Mouse (Mus musculus) MEL (cell line): ENCODE results near the gene Fbh1. TPM values are rescaled to one million over a fixed set of nuclear protein-coding genes. Genes with fewer than 3 reads are reported as not detected.

Experiments
- DNase-seq: peaks from one replicate; pipeline ENCODE4 v3.0.0; 2011; ENCODE audit warnings: low read depth, low spot score
- H3K27ac ChIP-seq: 2 replicates; pipeline ENCODE4 v1.5.1; 2012; ENCODE audit warnings: low read depth, mild to moderate bottlenecking, control low read depth, low read length, moderate library complexity; ENCODE audit not compliant: control insufficient read depth
- H3K27me3 ChIP-seq, 2 experiments: fragments of 150-350 bp in 1 of 2; sonication (generic) in 1 of 2; 2 replicates each; pipeline ENCODE4 v1.6.1; 2012; ENCODE audit warnings: low read length in 2 of 2, mild to moderate bottlenecking in 2 of 2, improper control_type of control experiment in 1 of 2, moderate library complexity in 1 of 2; ENCODE audit not compliant: insufficient read depth in 2 of 2, control insufficient read depth in 1 of 2
- H3K36me3 ChIP-seq, 2 experiments: 2 replicates each; pipeline ENCODE4 v1.6.1; 2012 to 2014; ENCODE audit warnings: low read length in 2 of 2, improper control_type of control experiment in 1 of 2, inconsistent platforms in 1 of 2, mild to moderate bottlenecking in 1 of 2; ENCODE audit not compliant: insufficient read depth in 2 of 2, control insufficient read depth in 1 of 2
- H3K4me1 ChIP-seq, 2 experiments: fragments of 150-350 bp in 1 of 2; sonication (generic) in 1 of 2; 2 replicates each; pipeline ENCODE4 v1.6.1; 2012; ENCODE audit warnings: low read length in 2 of 2, improper control_type of control experiment in 1 of 2, mild to moderate bottlenecking in 1 of 2; ENCODE audit not compliant: insufficient read depth in 2 of 2, control insufficient read depth in 1 of 2
- H3K4me3 ChIP-seq, 2 experiments: fragments of 150-350 bp in 1 of 2; sonication (generic) in 1 of 2; 2 replicates each; pipeline ENCODE4 v1.5.1; 2012; ENCODE audit warnings: low read depth in 2 of 2, low read length in 2 of 2, mild to moderate bottlenecking in 2 of 2, moderate library complexity in 2 of 2, control low read depth in 1 of 2, improper control_type of control experiment in 1 of 2; ENCODE audit not compliant: control insufficient read depth in 1 of 2, insufficient read depth in 1 of 2
- H3K79me2 ChIP-seq: 2 replicates; pipeline ENCODE4 v1.6.1; 2012; ENCODE audit warnings: mild to moderate bottlenecking, low read length, moderate library complexity; ENCODE audit not compliant: control insufficient read depth, poor library complexity, insufficient read depth
- H3K9ac ChIP-seq: 2 replicates; pipeline ENCODE4 v1.6.1; 2012; ENCODE audit warnings: low read depth, mild to moderate bottlenecking, control low read depth, low read length, moderate library complexity; ENCODE audit not compliant: control insufficient read depth, poor library complexity, severe bottlenecking
- H3K9me3 ChIP-seq: fragments of 150-350 bp; sonication (generic); replicated peaks from 2 replicates; pipeline ENCODE4 v1.6.1; 2012; ENCODE audit warnings: mild to moderate bottlenecking, low read length, improper control_type of control experiment, moderate library complexity; ENCODE audit not compliant: insufficient read depth
- BHLHE40 ChIP-seq: IDR thresholded peaks from 2 replicates; pipeline ENCODE4 v1.6.1; 2012; ENCODE audit warnings: low read depth, mild to moderate bottlenecking, inconsistent platforms, low read length, improper control_type of control experiment, borderline replicate concordance
- CHD1 ChIP-seq: IDR thresholded peaks from 2 replicates; pipeline ENCODE4 v1.6.1; 2012; ENCODE audit warnings: low read depth, mild to moderate bottlenecking, inconsistent platforms, low read length, improper control_type of control experiment
- CHD2 ChIP-seq: IDR thresholded peaks from 2 replicates; pipeline ENCODE4 v1.6.1; 2011; ENCODE audit warnings: low read length, improper control_type of control experiment
- CTCF ChIP-seq, 3 experiments: IDR thresholded peaks in 2 of 3; conservative IDR thresholded peaks in 1 of 3; 2 replicates each; pipeline ENCODE4 v1.5.1; 2011 to 2012; ENCODE audit warnings: low read length in 3 of 3, low read depth in 2 of 3, mild to moderate bottlenecking in 2 of 3, improper control_type of control experiment in 1 of 3, inconsistent platforms in 1 of 3, mixed read lengths in 1 of 3, moderate library complexity in 1 of 3; ENCODE audit not compliant: control insufficient read depth in 1 of 3, insufficient read depth in 1 of 3, poor library complexity in 1 of 3, severe bottlenecking in 1 of 3
- E2F4 ChIP-seq: IDR thresholded peaks from 2 replicates; pipeline ENCODE4 v1.6.1; 2011; ENCODE audit warnings: low read depth, low read length, improper control_type of control experiment, borderline replicate concordance
- ELF1 ChIP-seq: IDR thresholded peaks from 2 replicates; pipeline ENCODE4 v1.6.1; 2014; ENCODE audit warnings: low read depth, mild to moderate bottlenecking, inconsistent platforms, low read length, improper control_type of control experiment, moderate library complexity
- ETS1 ChIP-seq: IDR thresholded peaks from 2 replicates; pipeline ENCODE4 v1.6.1; 2012; ENCODE audit warnings: low read depth, mild to moderate bottlenecking, inconsistent platforms, low read length, improper control_type of control experiment, moderate library complexity
- GATA1 ChIP-seq: IDR thresholded peaks from 2 replicates; pipeline ENCODE4 v1.6.1; 2011; ENCODE audit warnings: low read depth, low read length, improper control_type of control experiment
- HCFC1 ChIP-seq: IDR thresholded peaks from 2 replicates; pipeline ENCODE4 v1.6.1; 2012; ENCODE audit warnings: low read depth, mild to moderate bottlenecking, inconsistent platforms, low read length, improper control_type of control experiment, moderate library complexity
- JUND ChIP-seq: IDR thresholded peaks from 2 replicates; pipeline ENCODE4 v1.6.1; 2011; ENCODE audit warnings: low read depth, mild to moderate bottlenecking, improper control_type of control experiment, low read length
- KAT2A ChIP-seq: conservative IDR thresholded peaks from 2 replicates; pipeline ENCODE4 v1.6.1; 2012; ENCODE audit warnings: low read depth, low read length, improper control_type of control experiment, inconsistent platforms
- MAFK ChIP-seq: IDR thresholded peaks from 2 replicates; pipeline ENCODE4 v1.6.1; 2011; ENCODE audit warnings: low read depth, mild to moderate bottlenecking, low read length, improper control_type of control experiment, borderline replicate concordance
- MAZ ChIP-seq: IDR thresholded peaks from 2 replicates; pipeline ENCODE4 v1.6.1; 2012; ENCODE audit warnings: low read depth, mild to moderate bottlenecking, inconsistent platforms, low read length, improper control_type of control experiment
- MEF2A ChIP-seq: IDR thresholded peaks from 2 replicates; pipeline ENCODE4 v1.6.1; 2014; ENCODE audit warnings: low read depth, mild to moderate bottlenecking, inconsistent platforms, low read length, improper control_type of control experiment; ENCODE audit not compliant: poor library complexity, insufficient replicate concordance, severe bottlenecking; ENCODE audit errors: extremely low read depth
- MYB ChIP-seq: IDR thresholded peaks from 2 replicates; pipeline ENCODE4 v1.6.1; 2011; ENCODE audit warnings: mild to moderate bottlenecking, low read depth, low read length, improper control_type of control experiment
- MYC ChIP-seq: IDR thresholded peaks from 2 replicates; pipeline ENCODE4 v1.6.1; 2011; ENCODE audit warnings: low read depth, mild to moderate bottlenecking, low read length, improper control_type of control experiment, moderate library complexity
- POLR2A ChIP-seq, 2 experiments: IDR thresholded peaks; 2 replicates each; pipeline ENCODE4 v1.6.1; 2011 to 2012; ENCODE audit warnings: low read length in 2 of 2, mild to moderate bottlenecking in 2 of 2, control low read depth in 1 of 2, improper control_type of control experiment in 1 of 2, low read depth in 1 of 2, moderate library complexity in 1 of 2; ENCODE audit not compliant: control insufficient read depth in 1 of 2, insufficient read depth in 1 of 2, poor library complexity in 1 of 2
- POLR2AphosphoS2 ChIP-seq: IDR thresholded peaks from 2 replicates; pipeline ENCODE4 v1.6.1; 2011; ENCODE audit warnings: low read length, improper control_type of control experiment
- RCOR1 ChIP-seq: IDR thresholded peaks from 2 replicates; pipeline ENCODE4 v1.6.1; 2012; ENCODE audit warnings: low read depth, mild to moderate bottlenecking, inconsistent platforms, low read length, improper control_type of control experiment
- SIN3A ChIP-seq: IDR thresholded peaks from 2 replicates; pipeline ENCODE4 v1.6.1; 2012; ENCODE audit warnings: low read length, improper control_type of control experiment, inconsistent platforms
- SMC3 ChIP-seq: IDR thresholded peaks from 2 replicates; pipeline ENCODE4 v1.6.1; 2011; ENCODE audit warnings: low read depth, low read length, improper control_type of control experiment
- TBP ChIP-seq: IDR thresholded peaks from 2 replicates; pipeline ENCODE4 v1.8.0; 2011; ENCODE audit warnings: low read depth, low read length, improper control_type of control experiment
- USF1 ChIP-seq: IDR thresholded peaks from 2 replicates; pipeline ENCODE4 v1.6.1; 2014; ENCODE audit warnings: low read depth, mild to moderate bottlenecking, inconsistent platforms, low read length, improper control_type of control experiment, moderate library complexity
- USF2 ChIP-seq, 2 experiments: IDR thresholded peaks; 2 replicates each; pipeline ENCODE4 v1.6.1; 2011 to 2012; ENCODE audit warnings: improper control_type of control experiment in 2 of 2, low read length in 2 of 2, borderline replicate concordance in 1 of 2, inconsistent platforms in 1 of 2, low read depth in 1 of 2, mild to moderate bottlenecking in 1 of 2; ENCODE audit not compliant: insufficient read depth in 1 of 2
- ZC3H11A ChIP-seq: IDR thresholded peaks from 2 replicates; pipeline ENCODE4 v1.6.1; 2012; ENCODE audit warnings: low read depth, mild to moderate bottlenecking, inconsistent platforms, low read length, improper control_type of control experiment
- ZKSCAN1 ChIP-seq: IDR thresholded peaks from 2 replicates; pipeline ENCODE4 v1.6.1; 2012; ENCODE audit warnings: low read depth, mild to moderate bottlenecking, inconsistent platforms, low read length, improper control_type of control experiment, moderate library complexity
- ZMIZ1 ChIP-seq: IDR thresholded peaks from 2 replicates; pipeline ENCODE4 v1.6.1; 2012; ENCODE audit warnings: low read depth, mild to moderate bottlenecking, inconsistent platforms, low read length, improper control_type of control experiment, moderate library complexity
- ZNF384 ChIP-seq: IDR thresholded peaks from 2 replicates; pipeline ENCODE4 v1.6.1; 2012; ENCODE audit warnings: low read depth, mild to moderate bottlenecking, inconsistent platforms, low read length, improper control_type of control experiment
- polyA plus RNA-seq, 2 experiments: library from polyadenylated mRNA; stranded (reverse) in 1 of 2; unstranded in 1 of 2; fragments of >175 nt in 1 of 2; fragments of >200 nt in 1 of 2; gene quantifications; 2 replicates each; pipeline versions ENCODE4 v1.2.1 to v1.2.4; 2012; ENCODE audit warnings: low replicate concordance in 2 of 2, low read depth in 1 of 2; ENCODE audit not compliant: insufficient read length in 2 of 2, insufficient read depth in 1 of 2, missing spikeins in 1 of 2
- total RNA-seq: library from RNA; depleted of rRNA; stranded (reverse); fragments of 300-350 nt; gene quantifications from 2 replicates; pipeline ENCODE4 v1.2.3, GENCODE M21; 2012

Gene Fbh1
- total and polyA plus RNA-seq, 3 experiments = 34.9 to 44.9 TPM; not detected in 1

- TF ChIP-seq HCFC1 = no peak
- no peak for TF ChIP-seq RCOR1
- TF ChIP-seq KAT2A = no peak
- no peak for TF ChIP-seq MYB
- TF ChIP-seq ELF1 = no peak
- no peak for TF ChIP-seq SMC3
- no peak for TF ChIP-seq MAFK
- TF ChIP-seq TBP = no peak
- TF ChIP-seq JUND = no peak
- no peak for TF ChIP-seq MYC
- no peak for TF ChIP-seq ZNF384
- TF ChIP-seq E2F4 = no peak
- TF ChIP-seq ZKSCAN1 = no peak
- no peak for TF ChIP-seq USF1
- no peak for TF ChIP-seq MEF2A
- no peak for TF ChIP-seq GATA1
- no peak for TF ChIP-seq ZMIZ1
- no peak for TF ChIP-seq ZC3H11A
- TF ChIP-seq BHLHE40 = no peak
- no peaks in the 10 kb centered on the region for H3K9me3 ChIP-seq
- H3K36me3 ChIP-seq = peaks cover 2 to 8% of the 10 kb centered on the region in 2 experiments; a peak in 3 of 4 replicates
- H3K27ac ChIP-seq = no peak overlapping the region
- H3K79me2 ChIP-seq = no peaks in the 10 kb centered on the region
- DNase-seq = no peak
- H3K4me3 ChIP-seq = no peak overlapping the region
- no peaks in the 10 kb centered on the region for H3K4me1 ChIP-seq
- H3K27me3 ChIP-seq = no peaks in the 10 kb centered on the region
- no peak overlapping the region for H3K9ac ChIP-seq
Observed at GRCm38 (mm10) chr2:11762541-11762940, 14.8 kb downstream of the Fbh1 start.

- Histone ChIP-seq H3K27ac (no peak overlapping the region), H3K9me3 (no peaks in the 10 kb centered on the region), H3K79me2 (no peaks in the 10 kb centered on the region), H3K4me1 (no peaks in the 10 kb centered on the region; a peak in 1 of 4 replicates), H3K36me3 (no peaks in the 10 kb centered on the region; a peak in 1 of 4 replicates), H3K27me3 (no peaks in the 10 kb centered on the region), H3K4me3 (no peak overlapping the region), H3K9ac (no peak overlapping the region)
- DNase-seq = peak; percentile 35
- TF ChIP-seq SIN3A = no peak
- no peak for TF ChIP-seq ETS1
- no peak for TF ChIP-seq ZKSCAN1
- no peak for TF ChIP-seq CHD1
- TF ChIP-seq ZMIZ1 = no peak
- no peak for TF ChIP-seq ZC3H11A
- TF ChIP-seq USF2 (IDR thresholded peaks at IDR 0.05; ENCODE audit: borderline replicate concordance in 1 of 2, insufficient read depth in 1 of 2, low read depth in 1 of 2, low read length in 2 of 2) = no peak
- no peak for TF ChIP-seq TBP
- TF ChIP-seq MYB = no peak
- no peak for TF ChIP-seq POLR2AphosphoS2
- TF ChIP-seq ELF1 = no peak
- no peak for TF ChIP-seq ZNF384
- TF ChIP-seq MAZ = no peak
- no peak for TF ChIP-seq SMC3
- TF ChIP-seq CTCF (IDR thresholded peaks at IDR 0.05 in 2 of 3, conservative IDR thresholded peaks at IDR 0.05 in 1 of 3; ENCODE audit: control insufficient read depth in 1 of 3, insufficient read depth in 1 of 3, low read depth in 2 of 3, low read length in 3 of 3, poor library complexity in 1 of 3, severe bottlenecking in 1 of 3) = no peak
- no peak for TF ChIP-seq POLR2A (IDR thresholded peaks at IDR 0.05; ENCODE audit: control insufficient read depth in 1 of 2, insufficient read depth in 1 of 2, low read depth in 1 of 2, low read length in 2 of 2, poor library complexity in 1 of 2)
- TF ChIP-seq CHD2 = no peak
Observed at GRCm38 (mm10) chr2:11739516-11740051, 37.8 kb downstream of the Fbh1 start.
